Mouse (Mus musculus): ENCODE results near the gene Trp73.

Trp73 gene

DNA sequence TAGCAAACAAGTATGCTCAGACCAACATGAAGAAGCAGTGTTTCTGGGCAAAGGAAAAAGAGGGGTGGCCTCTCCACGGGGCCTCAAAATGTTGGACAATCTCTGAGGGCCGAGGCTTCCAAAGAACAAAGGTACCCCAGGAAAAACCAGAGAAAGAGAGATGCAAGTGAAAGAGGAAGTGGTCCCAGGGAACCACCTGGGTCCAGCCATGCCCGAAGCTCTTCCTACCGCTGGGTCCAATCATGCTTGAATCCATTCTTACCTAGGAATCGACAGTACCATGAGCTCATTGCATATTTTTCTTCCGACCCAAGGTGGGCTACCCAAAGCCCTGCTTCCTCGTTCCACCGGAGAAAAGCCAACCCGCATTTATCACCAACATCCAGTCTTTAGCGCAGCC, 36.1 kb downstream of the Trp73 start:
- no peak for DNase-seq (ENCODE audit: extremely low spot score)

- no peak for DNase-seq (ENCODE audit: extremely low spot score)
These were observed 36.6 kb downstream of the Trp73 start for GRCm38 (mm10) chr4:154103386-154103785.

GRCm38 (mm10) chr4:154099361-154099760, 40.6 kb downstream of the Trp73 start:
- no peak for DNase-seq (ENCODE audit: extremely low spot score)

GRCm38 (mm10) chr4:154096111-154096510, 43.9 kb downstream of the Trp73 start:
- DNase-seq (ENCODE audit: extremely low spot score): no peak

DNA sequence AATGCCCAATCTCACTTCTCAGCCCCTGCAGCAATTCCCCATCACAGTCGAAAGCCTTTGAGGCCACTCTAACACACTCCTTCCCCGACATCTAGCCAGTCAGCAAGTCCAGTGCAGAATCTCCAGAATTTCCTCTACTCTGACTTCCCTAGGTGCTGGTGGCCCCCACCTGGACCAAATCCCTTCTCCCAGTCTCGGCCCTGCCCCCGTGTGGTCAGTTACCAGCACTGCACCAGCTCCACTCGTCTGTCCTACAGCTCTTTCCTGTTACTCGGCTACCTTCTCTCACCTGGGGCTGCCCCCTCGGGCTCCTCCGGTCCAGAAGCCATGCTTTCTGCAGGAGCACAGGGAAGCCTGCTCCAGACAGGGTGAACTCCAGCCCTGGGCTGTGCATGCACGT, 46.8 kb downstream of the Trp73 start:
- no peak for DNase-seq (ENCODE audit: extremely low spot score)

GRCm38 (mm10) chr4:154091356-154091755, 48.7 kb downstream of the Trp73 start:
- no peak for DNase-seq (ENCODE audit: extremely low spot score)

- no peak for DNase-seq (ENCODE audit: extremely low spot score)
These were observed 50.8 kb downstream of the Trp73 start for GRCm38 (mm10) chr4:154089205-154089604.

- DNase-seq (ENCODE audit: extremely low spot score): no peak
These were observed 53.6 kb downstream of the Trp73 start for GRCm38 (mm10) chr4:154086436-154086835.

DNA sequence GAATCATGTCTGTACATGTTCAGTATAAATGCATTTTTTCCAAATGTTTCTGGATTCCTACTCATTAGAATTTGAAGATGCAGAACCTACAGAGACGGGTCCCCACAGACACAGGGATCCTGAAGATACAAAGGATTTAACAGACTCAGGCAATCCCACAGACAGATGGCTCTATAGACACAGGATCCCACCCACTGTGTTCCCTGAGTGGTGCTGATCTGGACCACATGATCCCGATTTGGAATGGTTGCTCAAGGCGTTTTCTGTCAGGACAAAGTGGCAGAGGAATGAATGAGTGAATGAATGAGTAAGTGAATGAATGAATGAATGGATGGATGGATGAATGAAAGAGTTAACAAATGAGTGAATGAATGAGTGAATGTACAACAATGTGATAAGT, 54.2 kb downstream of the Trp73 start:
- no peak for DNase-seq (ENCODE audit: extremely low spot score)

DNA sequence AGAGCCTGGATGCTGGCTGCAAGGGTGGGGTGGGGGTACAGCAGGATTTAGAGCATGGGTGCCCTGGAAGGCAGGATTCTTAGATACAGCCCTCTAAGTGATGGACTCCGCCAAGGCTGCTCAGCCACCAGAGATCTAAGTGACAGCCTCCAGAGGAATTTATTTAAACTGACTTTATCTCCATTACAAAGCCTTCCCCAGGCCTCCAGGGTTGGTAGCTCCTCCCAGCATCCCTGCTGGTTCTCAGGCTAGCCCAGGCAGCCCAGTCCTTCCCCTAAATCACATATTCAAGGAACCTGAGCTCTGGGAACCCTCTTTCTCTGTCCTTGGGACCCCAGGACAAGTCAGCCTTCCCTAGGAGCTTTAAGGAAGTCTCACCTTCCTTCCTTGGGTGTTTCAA, 58.0 kb downstream of the Trp73 start:
- no peak for DNase-seq (ENCODE audit: extremely low spot score)

DNA sequence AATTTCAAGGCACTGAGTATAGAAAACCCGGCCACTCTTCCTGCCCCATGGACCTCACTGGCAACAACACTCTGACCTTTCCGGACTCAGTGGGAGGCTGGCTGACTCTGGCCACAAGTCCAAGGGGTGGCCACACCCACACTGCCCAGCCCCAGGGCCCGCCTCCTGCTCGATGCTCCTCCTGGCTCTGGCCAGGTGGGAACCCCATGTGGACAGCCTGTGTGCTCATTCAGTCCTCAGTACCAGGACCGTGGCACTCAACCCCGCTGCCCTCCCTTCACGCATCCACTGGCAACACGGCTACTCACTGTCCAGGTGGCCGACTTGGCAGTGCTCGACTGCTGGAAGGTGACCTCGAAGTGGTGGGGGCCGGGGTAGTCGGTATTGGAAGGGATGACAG, 59.0 kb downstream of the Trp73 start:
- no peak for DNase-seq (ENCODE audit: extremely low spot score)

DNA sequence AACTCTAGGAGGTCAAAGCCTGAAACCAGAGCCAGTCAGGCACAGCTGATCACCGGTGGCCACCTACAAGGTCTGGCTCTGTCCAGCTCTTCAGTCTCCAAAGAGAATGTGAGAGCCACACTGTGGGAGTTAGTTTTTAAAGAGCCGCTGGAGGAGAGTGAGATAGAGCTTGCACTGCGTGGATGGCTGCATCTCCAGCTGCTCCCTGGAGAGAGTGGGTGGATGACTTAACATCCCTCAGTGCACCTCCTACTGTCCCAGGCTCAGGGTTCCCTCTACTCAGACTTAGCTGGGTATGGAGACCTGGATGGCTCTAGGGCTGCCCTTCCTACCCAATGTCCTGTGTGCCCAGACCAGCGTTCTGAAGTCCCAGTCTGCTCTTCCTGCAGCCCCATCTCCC, 59.8 kb downstream of the Trp73 start:
- no peak for DNase-seq (ENCODE audit: extremely low spot score)

- DNase-seq (ENCODE audit: extremely low spot score): no peak
These were observed 68.1 kb downstream of the Trp73 start for GRCm38 (mm10) chr4:154071941-154072340.

DNA sequence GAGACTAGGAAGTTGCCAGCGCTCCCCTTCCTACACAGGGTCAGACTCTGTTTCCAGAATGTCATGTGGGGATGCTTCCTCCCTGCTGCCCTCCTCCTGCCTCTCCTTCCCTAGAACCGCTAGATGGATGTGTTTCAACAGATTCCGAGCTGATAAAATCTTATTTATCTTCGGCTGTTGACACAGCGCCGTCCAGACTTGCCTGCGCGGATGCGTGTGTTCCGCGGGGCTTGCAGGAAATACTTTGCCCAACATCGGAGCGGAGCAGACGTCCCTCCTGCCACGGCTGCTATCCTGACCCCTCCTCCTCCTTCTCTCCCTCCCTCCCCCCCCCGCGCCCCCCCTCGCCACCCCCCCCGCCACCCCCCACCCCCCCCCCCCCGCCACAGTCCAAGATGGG, 68.5 kb downstream of the Trp73 start:
- DNase-seq (ENCODE audit: extremely low spot score): no peak

DNA sequence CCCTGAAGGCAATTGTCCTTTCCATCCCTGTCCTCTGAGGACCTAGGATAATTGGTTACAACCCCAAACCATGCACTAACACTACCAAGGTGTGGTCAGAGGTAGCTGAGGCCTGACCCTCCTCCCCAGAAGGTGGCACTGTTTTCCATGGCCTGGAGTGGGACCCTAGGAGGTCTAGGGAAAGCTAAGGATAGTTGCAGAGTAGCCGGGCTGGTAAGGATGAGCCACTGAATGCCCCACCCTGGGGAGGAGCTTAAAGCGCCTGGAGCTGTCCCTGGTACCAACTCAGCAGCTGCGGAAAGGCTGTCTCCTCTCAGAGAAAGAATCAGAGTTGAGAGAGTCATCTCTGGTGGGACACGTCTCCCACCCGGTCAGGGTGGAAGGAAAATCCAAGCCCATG, 69.1 kb downstream of the Trp73 start:
- DNase-seq (ENCODE audit: extremely low spot score): peak; percentile 53

DNA sequence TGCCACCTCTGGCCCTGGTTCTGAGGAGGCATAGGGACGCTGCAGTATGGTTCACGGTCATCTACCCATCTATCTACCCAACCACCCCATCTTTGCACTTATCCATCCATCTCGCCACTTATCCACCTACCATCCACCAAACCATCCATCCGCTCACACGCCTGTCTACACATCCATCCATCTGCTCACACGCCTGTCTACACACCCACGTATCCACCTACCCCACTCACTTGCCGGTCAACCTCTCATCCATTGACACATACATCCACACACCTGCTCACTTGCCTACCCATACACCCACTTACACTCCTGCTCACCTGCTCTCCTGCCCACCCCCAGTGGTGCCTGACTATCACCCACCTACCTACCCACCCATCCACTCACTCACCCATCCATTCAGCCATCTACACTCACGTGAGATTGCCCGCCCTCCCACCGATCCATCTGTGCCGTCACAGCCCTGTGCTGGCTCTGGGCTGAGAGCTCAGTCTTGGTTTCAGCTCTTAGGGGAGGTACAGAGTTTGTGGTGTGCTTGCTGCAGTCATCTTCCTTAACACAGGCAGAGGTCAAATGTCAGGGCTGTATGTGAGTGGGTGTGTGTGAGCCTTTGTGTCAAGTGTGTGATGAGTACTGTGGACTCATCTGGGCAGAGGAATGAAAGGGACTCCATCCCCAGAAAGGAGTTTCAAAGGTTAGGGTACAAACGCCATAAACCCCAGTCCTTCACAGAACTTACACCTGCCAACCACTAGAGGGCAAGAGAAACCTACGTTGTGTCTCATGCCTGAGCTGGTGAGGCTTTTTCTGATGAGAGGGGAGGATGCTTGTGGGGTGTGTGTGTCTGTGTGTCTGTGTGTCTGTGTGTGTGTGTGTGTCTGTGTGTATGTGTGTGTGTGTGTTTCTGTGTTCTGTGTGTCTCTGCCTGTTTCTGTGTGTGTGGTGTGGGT, 74.9 kb downstream of the Trp73 start:
- DNase-seq (ENCODE audit: extremely low spot score): peak; percentile 16

- DNase-seq (ENCODE audit: extremely low spot score): no peak
These were observed 82.3 kb downstream of the Trp73 start for GRCm38 (mm10) chr4:154057696-154058095.

GRCm38 (mm10) chr4:154056661-154057060, 83.3 kb downstream of the Trp73 start:
- DNase-seq (ENCODE audit: extremely low spot score): no peak

DNA sequence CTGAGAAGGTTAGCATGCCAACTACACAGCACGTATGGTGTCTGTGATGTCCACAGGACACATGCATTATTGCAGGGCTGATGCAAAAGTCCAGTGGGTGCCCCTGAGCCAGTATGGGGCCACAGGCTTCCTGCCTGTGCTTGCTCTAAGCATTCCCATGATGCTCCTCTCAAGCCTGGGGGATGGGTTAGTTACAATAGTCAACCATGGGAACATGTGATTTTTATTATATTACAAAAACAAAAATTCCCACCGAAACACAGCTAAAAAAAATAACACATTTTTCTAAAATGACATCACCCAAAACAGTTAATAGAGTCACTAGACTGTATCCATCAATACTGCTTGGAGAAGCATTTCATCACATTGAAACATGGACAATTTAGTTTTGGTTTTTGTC, 84.0 kb downstream of the Trp73 start:
- no peak for DNase-seq (ENCODE audit: extremely low spot score)

DNA sequence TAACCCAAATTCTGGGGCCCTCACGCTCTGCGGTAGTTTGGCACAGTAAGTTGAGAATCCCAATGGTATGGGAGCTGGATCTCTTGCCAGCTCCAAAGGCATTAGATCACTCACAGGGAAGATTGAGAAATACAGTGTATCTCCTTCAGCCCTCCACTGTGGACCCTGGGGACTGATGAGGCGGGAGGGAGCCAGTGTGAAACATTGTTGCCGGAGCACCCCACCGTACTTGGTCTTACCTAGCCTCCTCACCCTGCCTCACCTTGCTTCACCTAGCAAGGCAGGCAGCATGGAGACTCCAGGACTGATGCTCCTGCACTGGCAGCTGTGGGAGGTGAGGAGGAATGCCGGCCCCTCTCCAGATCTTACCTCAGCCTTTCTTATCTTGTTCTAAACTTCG, 84.5 kb downstream of the Trp73 start:
- no peak for DNase-seq (ENCODE audit: extremely low spot score)

DNA sequence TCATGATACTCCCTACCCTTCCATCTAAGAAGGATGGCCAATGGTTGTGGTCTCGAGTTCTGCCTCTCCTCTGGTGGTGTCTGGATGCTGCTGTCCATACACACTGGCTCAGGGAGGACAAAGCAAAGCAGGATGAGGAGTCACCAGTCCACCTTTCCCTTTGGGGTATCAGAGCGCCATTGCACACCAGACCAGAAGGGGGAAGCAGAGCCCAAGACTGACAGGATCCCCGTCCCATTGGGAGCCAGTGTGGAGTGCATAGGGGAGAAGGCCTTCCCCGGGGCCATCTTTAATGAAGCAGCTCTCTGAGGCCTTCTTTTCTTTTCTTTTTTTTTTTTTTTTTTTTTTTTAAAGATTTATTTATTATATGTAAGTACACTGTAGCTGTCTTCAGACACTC, 86.9 kb downstream of the Trp73 start:
- DNase-seq (ENCODE audit: extremely low spot score): no peak

- no peak for DNase-seq (ENCODE audit: extremely low spot score)
These were observed 88.6 kb downstream of the Trp73 start for GRCm38 (mm10) chr4:154051401-154051800.

DNA sequence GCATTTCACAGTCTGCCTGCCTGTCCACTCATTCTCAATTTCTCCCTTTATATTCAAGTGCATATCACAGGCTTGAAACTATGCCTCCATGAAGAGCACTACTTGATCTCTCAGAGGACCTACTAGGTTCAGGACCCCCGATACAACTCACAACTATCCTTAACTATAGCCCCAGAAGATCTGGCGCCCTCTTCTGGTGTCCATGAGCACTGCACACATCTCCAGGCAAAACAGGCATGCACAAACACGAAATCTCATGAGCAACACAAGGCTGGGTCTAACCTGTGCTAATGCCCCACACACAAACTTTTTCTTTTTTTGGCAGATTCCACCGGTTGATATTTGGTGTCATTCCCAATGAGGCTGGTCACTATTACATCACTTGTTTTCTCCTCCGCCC, 94.2 kb downstream of the Trp73 start:
- no peak for DNase-seq (ENCODE audit: extremely low spot score)

- no peak for DNase-seq (ENCODE audit: extremely low spot score)
These were observed 97.4 kb downstream of the Trp73 start, which contains the start of gene Ccdc27 for GRCm38 (mm10) chr4:154042577-154042976. TSS of gene Ccdc27 (minus strand) at chr4:154042677.
